Mouse (Mus musculus) embryonic facial prominence, embryonic 11.5 days (tissue): Measurements from ENCODE around the gene Cdiptos. TPM values are rescaled to one million over a fixed set of nuclear protein-coding genes. Genes with fewer than 3 reads are reported as not detected.

Experiments used
- ATAC-seq: fragments of 200-750 bp; cut with Nextera tagmentation; replicated peaks from 2 replicates; pipeline ENCODE4 v1.8.0; 2017; ENCODE audit warnings: low read depth; ENCODE audit not compliant: insufficient number of reproducible peaks, low FRiP score, low TSS enrichment
- DNase-seq: peaks from one replicate; pipeline ENCODE4 v3.0.0-alpha.2; 2015; ENCODE audit warnings: low spot score
- H3K27ac ChIP-seq: fragments of 300-500 bp; sonication (generic); replicated peaks from 2 replicates; pipeline ENCODE4 v1.5.1; 2014; ENCODE audit warnings: mild to moderate bottlenecking, low read depth, low read length, control low read depth
- H3K27me3 ChIP-seq: fragments of 300-500 bp; sonication (generic); 2 replicates; pipeline ENCODE4 v1.6.1; 2014; ENCODE audit warnings: mild to moderate bottlenecking, low read length, moderate library complexity, mixed read lengths; ENCODE audit not compliant: control insufficient read depth, insufficient read depth
- H3K36me3 ChIP-seq: fragments of 300-500 bp; sonication (generic); replicated peaks from 2 replicates; pipeline ENCODE4 v1.6.1; 2014; ENCODE audit warnings: low read depth, mild to moderate bottlenecking, low read length, moderate library complexity, mixed read lengths; ENCODE audit not compliant: control insufficient read depth, insufficient read depth
- H3K4me1 ChIP-seq: fragments of 300-500 bp; sonication (generic); 2 replicates; pipeline ENCODE4 v1.6.1; 2014; ENCODE audit warnings: low read length, mixed read lengths; ENCODE audit not compliant: control insufficient read depth, insufficient read depth
- H3K4me2 ChIP-seq: fragments of 300-500 bp; sonication (generic); 2 replicates; pipeline ENCODE4 v1.6.1; 2014; ENCODE audit warnings: low read depth, mild to moderate bottlenecking, control low read depth, low read length, moderate library complexity
- H3K4me3 ChIP-seq: fragments of 300-500 bp; sonication (generic); 2 replicates; pipeline ENCODE4 v1.5.1; 2014; ENCODE audit warnings: low read depth, low read length, control low read depth
- H3K9ac ChIP-seq: fragments of 300-500 bp; sonication (generic); replicated peaks from 2 replicates; pipeline ENCODE4 v1.6.1; 2014; ENCODE audit warnings: mild to moderate bottlenecking, control low read depth, low read length
- H3K9me3 ChIP-seq: fragments of 300-500 bp; sonication (generic); replicated peaks from 2 replicates; pipeline ENCODE4 v1.6.1; 2016; ENCODE audit warnings: mild to moderate bottlenecking, low read length, inconsistent platforms, mixed read lengths; ENCODE audit not compliant: control insufficient read depth
- WGBS: fragments of 180-500 bp; shearing (Covaris S2); extraction: QIAGEN DNeasy Blood & Tissue Kit; methylation state at CpG from one replicate; pipeline ENCODE4 v1.1.7; 2014; 5-methylcytosine and 5-hydroxymethylcytosine counted together
- polyA plus RNA-seq: library from polyadenylated mRNA; unstranded; fragments of >200 nt; fragmentation: Nextera tagmentation; extraction: Ambion mirVana; gene quantifications from 2 replicates; pipeline ENCODE4 v1.2.1, GENCODE M21; 2014

Gene Cdiptos
- polyA plus RNA-seq, 1 experiment from 2014 or later: 2.0 TPM

DNA sequence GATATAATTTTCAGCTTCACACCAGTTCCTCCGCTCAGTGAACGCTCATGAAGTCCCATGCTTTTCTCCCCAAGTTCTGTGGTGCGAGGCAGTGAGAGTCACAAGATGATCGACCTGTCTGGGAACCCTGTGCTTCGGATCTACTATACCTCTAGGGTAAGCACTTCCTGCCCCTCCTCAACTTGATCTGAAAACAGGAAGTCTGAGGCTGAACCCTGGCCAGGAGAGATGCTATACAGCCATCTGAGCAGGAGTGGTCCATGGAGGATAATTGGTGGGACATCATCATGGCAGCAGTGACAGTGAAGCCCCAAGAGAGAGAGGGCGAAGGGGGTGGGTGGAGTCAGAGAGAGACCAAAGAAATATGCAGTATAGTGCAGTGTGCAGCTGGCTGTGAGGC, 2.9 kb upstream of the Cdiptos start:
- H3K27me3 ChIP-seq: no peaks in the 10 kb centered on the region
- H3K4me1 ChIP-seq: no peaks in the 10 kb centered on the region
- no peak for DNase-seq
- no peak overlapping the region for H3K9ac ChIP-seq
- 88% methylated on average over 6 of the region's 6 CpGs for WGBS
- ATAC-seq: no peak
- H3K4me2 ChIP-seq: no peak overlapping the region
- no peak overlapping the region for H3K27ac ChIP-seq
- peaks cover 5% of the 10 kb centered on the region for H3K36me3 ChIP-seq
- no peaks in the 10 kb centered on the region for H3K9me3 ChIP-seq
- no peak overlapping the region for H3K4me3 ChIP-seq

- Histone ChIP-seq H3K27me3 (no peaks in the 10 kb centered on the region), H3K36me3 (peaks cover 5% of the 10 kb centered on the region), H3K27ac (no peak overlapping the region), H3K4me3 (peak overlapping the region; percentile 89), H3K9ac (peak overlapping the region; percentile 93), H3K4me1 (no peaks in the 10 kb centered on the region), H3K9me3 (no peaks in the 10 kb centered on the region), H3K4me2 (peak overlapping the region; percentile 65)
- DNase-seq: no peak
- 27% methylated on average over 14 of the region's 14 CpGs for WGBS
- ATAC-seq: no peak
These were observed 1.1 kb upstream of the Cdiptos start for GRCm38 (mm10) chr7:126976878-126977459.

DNA sequence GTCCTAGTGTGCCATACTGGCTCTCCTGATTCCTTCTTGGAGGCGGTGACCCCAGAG, 177 bp downstream of the Cdiptos start, which contains the start of gene Cdipt:
Gene Cdipt (plus strand): TSS at position 22 of the 57 bp plus-strand sequence.
- WGBS: 7% methylated on average over 1 of the region's 1 CpGs

GRCm38 (mm10) chr7:126975493-126975892, 405 bp downstream of the Cdiptos start:
- DNase-seq (no peak), ATAC-seq (no peak)
- no peaks in the 10 kb centered on the region for H3K4me1 ChIP-seq
- peak overlapping the region; percentile 11 for H3K4me3 ChIP-seq
- H3K9ac ChIP-seq: peak overlapping the region; percentile 25; the same call in 1 of the 2 replicates
- H3K27me3 ChIP-seq: no peaks in the 10 kb centered on the region
- 15% methylated on average over 8 of the region's 8 CpGs for WGBS
- no peaks in the 10 kb centered on the region for H3K9me3 ChIP-seq
- no peak overlapping the region for H3K27ac ChIP-seq
- peaks cover 5% of the 10 kb centered on the region for H3K36me3 ChIP-seq
- H3K4me2 ChIP-seq: peak overlapping the region; percentile 16

More for the DNA sequence above, 177 bp downstream of the Cdiptos start, which contains the start of gene Cdipt:
- ATAC-seq (no peak), DNase-seq (no peak)
- H3K4me1 ChIP-seq: no peaks in the 10 kb centered on the region
- peak within 1 kb of the TSS; percentile 89 for H3K4me3 ChIP-seq
- peak within 1 kb of the TSS; percentile 65 for H3K4me2 ChIP-seq
- peak within 1 kb of the TSS; percentile 93 for H3K9ac ChIP-seq
- no peaks in the 10 kb centered on the region for H3K27me3 ChIP-seq
- peak within 1 kb of the TSS; percentile 82 for H3K27ac ChIP-seq
- H3K9me3 ChIP-seq: no peaks in the 10 kb centered on the region
- peaks cover 5% of the 10 kb centered on the region for H3K36me3 ChIP-seq

DNA sequence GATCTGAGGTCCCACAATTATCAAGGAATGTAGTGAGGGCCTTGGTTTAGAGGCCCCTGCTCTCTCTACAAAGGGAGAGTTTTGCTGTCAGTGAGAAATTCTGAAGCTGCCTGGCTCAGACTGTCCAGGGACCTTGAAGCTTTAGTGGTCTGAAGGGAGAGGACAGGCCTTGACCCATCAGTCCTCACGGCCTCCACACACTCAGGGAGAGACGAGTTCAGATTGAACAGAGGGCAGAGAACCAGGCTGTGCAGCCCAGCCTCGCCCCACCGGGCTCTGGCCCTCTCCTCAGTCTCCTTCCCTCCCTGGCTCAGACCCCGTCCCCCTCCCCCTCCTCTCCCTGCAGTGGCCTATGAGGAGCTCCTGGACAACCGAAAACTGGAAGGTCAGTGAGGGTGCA, 8.5 kb downstream of the Cdiptos start:
- Histone ChIP-seq H3K9ac (no peak overlapping the region), H3K4me3 (no peak overlapping the region), H3K36me3 (no peaks in the 10 kb centered on the region), H3K27ac (no peak overlapping the region), H3K4me1 (no peaks in the 10 kb centered on the region), H3K27me3 (peaks cover 7% of the 10 kb centered on the region; the same call in 1 of the 2 replicates), H3K4me2 (no peak overlapping the region), H3K9me3 (no peaks in the 10 kb centered on the region)
- ATAC-seq: no peak
- WGBS: 56% methylated on average over 6 of the region's 6 CpGs
- DNase-seq: no peak

DNA sequence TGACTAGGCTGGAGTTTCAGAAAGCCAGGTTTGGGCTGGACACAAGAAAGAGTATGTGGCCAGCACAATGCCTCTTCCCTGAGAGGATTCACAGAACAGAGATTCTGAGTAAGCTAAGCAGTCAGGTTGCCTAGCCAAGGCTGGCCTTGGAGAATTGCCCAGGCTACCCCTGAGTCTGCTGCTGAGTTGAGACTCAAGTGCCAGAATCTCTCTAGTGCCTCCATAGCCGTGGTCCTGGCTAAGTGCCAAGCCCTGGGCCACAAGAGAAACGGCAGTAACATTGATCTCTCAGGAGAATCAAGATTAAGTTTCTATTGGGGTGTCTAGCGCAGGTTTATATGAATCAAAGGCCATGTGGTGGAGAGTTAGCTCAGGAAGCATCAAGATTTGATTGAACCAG, 10.3 kb downstream of the Cdiptos start:
- DNase-seq: no peak
- no peak overlapping the region for H3K9ac ChIP-seq
- no peak overlapping the region for H3K27ac ChIP-seq
- H3K4me1 ChIP-seq: no peaks in the 10 kb centered on the region
- H3K4me2 ChIP-seq: no peak overlapping the region
- no peaks in the 10 kb centered on the region for H3K36me3 ChIP-seq
- H3K9me3 ChIP-seq: no peaks in the 10 kb centered on the region
- H3K27me3 ChIP-seq: peaks cover 7% of the 10 kb centered on the region; the same call in 1 of the 2 replicates
- ATAC-seq: no peak
- no peak overlapping the region for H3K4me3 ChIP-seq
- 81% methylated on average over 3 of the region's 3 CpGs for WGBS

DNA sequence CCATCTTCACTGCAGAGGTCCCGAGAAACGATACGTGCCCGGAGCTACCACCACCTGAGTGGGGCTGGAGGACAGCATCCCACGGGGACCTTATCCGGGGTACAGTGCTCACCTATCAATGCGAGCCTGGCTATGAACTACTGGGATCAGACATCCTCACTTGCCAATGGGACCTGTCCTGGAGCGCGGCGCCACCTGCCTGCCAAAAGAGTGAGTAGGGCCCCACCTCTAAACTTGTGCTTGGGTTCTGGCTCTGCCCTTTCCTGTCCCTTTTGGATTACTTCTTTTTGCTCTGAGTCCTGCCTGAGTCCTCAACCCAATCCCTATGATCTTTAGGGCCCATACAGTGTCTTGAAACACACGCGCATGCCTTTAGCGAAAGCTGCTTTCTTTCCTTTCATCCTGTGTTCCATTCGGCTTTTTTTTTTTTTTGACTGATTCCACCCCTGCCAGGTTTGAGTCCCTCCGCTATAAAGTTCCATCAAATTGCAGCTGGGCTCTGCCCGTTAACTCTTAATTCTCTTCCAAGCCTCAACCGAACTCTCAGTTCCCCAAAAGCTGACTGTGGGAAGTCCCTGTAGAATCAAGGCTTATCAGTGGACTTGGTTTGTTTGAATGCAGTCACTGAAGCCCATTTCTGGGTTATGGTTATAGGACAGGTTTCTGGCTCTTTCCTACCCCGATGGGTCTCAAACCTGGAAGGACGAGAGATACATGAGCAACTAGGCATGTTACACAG, 12.2 kb downstream of the Cdiptos start:
- peaks cover 7% of the 10 kb centered on the region; the same call in 1 of the 2 replicates for H3K27me3 ChIP-seq
- no peaks in the 10 kb centered on the region for H3K9me3 ChIP-seq
- no peak overlapping the region for H3K4me3 ChIP-seq
- 30% methylated on average over 19 of the region's 19 CpGs for WGBS
- DNase-seq: peak; percentile 52
- H3K27ac ChIP-seq: no peak overlapping the region
- peak overlapping the region; percentile 11; the same call in 1 of the 2 replicates for H3K4me2 ChIP-seq
- H3K4me1 ChIP-seq: no peaks in the 10 kb centered on the region
- H3K9ac ChIP-seq: no peak overlapping the region
- ATAC-seq: no peak
- H3K36me3 ChIP-seq: no peaks in the 10 kb centered on the region

GRCm38 (mm10) chr7:126961965-126962364, 13.9 kb downstream of the Cdiptos start:
- Histone ChIP-seq H3K9ac (no peak overlapping the region), H3K4me3 (no peak overlapping the region), H3K27ac (no peak overlapping the region), H3K27me3 (peaks cover 7% of the 10 kb centered on the region; the same call in 1 of the 2 replicates), H3K36me3 (no peaks in the 10 kb centered on the region), H3K4me2 (no peak overlapping the region), H3K4me1 (no peaks in the 10 kb centered on the region), H3K9me3 (no peaks in the 10 kb centered on the region)
- no peak for ATAC-seq
- no peak for DNase-seq
- 86% methylated on average over 4 of the region's 4 CpGs for WGBS
